21 mouse cellular contexts compared by ENCODE assay signal in genomic region chr4:53122310-53122709, GRCm38 (mm10). TPM values are rescaled to one million over a fixed set of nuclear protein-coding genes. Genes with fewer than 3 reads are reported as not detected.
DNase-seq lines count a peak whose midpoint lies in the region; ATAC-seq and TF ChIP-seq lines count a peak whose summit lies in the region.
"Had no signal": no experiment of that assay in that cellular context is flagged by ENCODE, and none has a peak within 500 bp of the region (broad histone marks: within the 10 kb centered on the region; RNA-seq: fewer than 3 reads in every experiment).

No protein-coding gene starts in this region.

- H3K9me3 ChIP-seq in liver, embryonic 11.5 days (ENCODE audit: control insufficient read depth, low read length) = no peaks in the 10 kb centered on the region
- H3K9me3 ChIP-seq in midbrain, embryonic 10.5 days (replicated peaks) = peaks cover 6% of the 10 kb centered on the region; the same call in 1 of the 2 replicates
- no peaks in the 10 kb centered on the region for H3K9me3 ChIP-seq in midbrain, postnatal 0 days (ENCODE audit: low read length)
- H3K9me3 ChIP-seq: embryonic facial prominence, embryonic 12.5 days; neural tube, embryonic 15.5 days; stomach, embryonic 15.5 days had no signal

- H3K4me1 ChIP-seq in liver, adult 2 months (ENCODE audit: control insufficient read depth, insufficient read depth, low read length) = peaks cover 64% of the 10 kb centered on the region
- H3K4me1 ChIP-seq in liver, embryonic 11.5 days (replicated peaks; ENCODE audit: control insufficient read depth, insufficient read depth, low read length) = peaks cover 14% of the 10 kb centered on the region
- H3K4me1 ChIP-seq in midbrain, embryonic 10.5 days = 0 out of 2 replicates have a peak, but pooled peaks cover 6% of the 10 kb centered on the region
- no peaks in the 10 kb centered on the region for H3K4me1 ChIP-seq in midbrain, postnatal 0 days (ENCODE audit: insufficient read depth, low read length)
- H3K4me1 ChIP-seq: embryonic facial prominence, embryonic 12.5 days; hindbrain, embryonic 10.5 days; stomach, embryonic 15.5 days had no signal

- no peak overlapping the region for H3K4me3 ChIP-seq in liver, adult 2 months (ENCODE audit: insufficient read depth, low read depth, low read length)
- no peak overlapping the region for H3K4me3 ChIP-seq in liver, embryonic 11.5 days (ENCODE audit: low read depth, low read length)
- H3K4me3 ChIP-seq in midbrain, embryonic 10.5 days = no peak overlapping the region
- H3K4me3 ChIP-seq in midbrain, postnatal 0 days (ENCODE audit: low read depth, low read length) = no peak overlapping the region
- H3K4me3 ChIP-seq: embryonic facial prominence, embryonic 12.5 days; erythroblast, embryonic 14.5 days; hindbrain, embryonic 10.5 days; neural tube, embryonic 15.5 days; stomach, embryonic 15.5 days had no signal

- peaks cover 7% of the 10 kb centered on the region; the same call in 1 of the 2 replicates for H3K79me2 ChIP-seq in liver, adult 2 months (ENCODE audit: control insufficient read depth, insufficient read depth, low read length)

- TF ChIP-seq CTCF in liver, adult 2 months (IDR thresholded peaks at IDR 0.05; ENCODE audit: low read depth, low read length) = no peak
- TF ChIP-seq CTCF in midbrain, postnatal 0 days (IDR thresholded peaks at IDR 0.05) = no peak

- H3K36me3 ChIP-seq in liver, adult 2 months (ENCODE audit: control insufficient read depth, insufficient read depth, low read length) = peaks cover 35% of the 10 kb centered on the region
- H3K36me3 ChIP-seq in liver, embryonic 11.5 days (ENCODE audit: control insufficient read depth, insufficient read depth, low read length) = peaks cover 5% of the 10 kb centered on the region; the same call in 1 of the 2 replicates
- peaks cover 10% of the 10 kb centered on the region for H3K36me3 ChIP-seq in midbrain, embryonic 10.5 days
- H3K36me3 ChIP-seq in midbrain, postnatal 0 days (ENCODE audit: insufficient read depth, low read length) = no peaks in the 10 kb centered on the region

- no peaks in the 10 kb centered on the region for H3K27me3 ChIP-seq in liver, adult 2 months (ENCODE audit: control insufficient read depth, insufficient read depth, low read length)
- no peaks in the 10 kb centered on the region for H3K27me3 ChIP-seq in liver, embryonic 11.5 days (replicated peaks; ENCODE audit: control insufficient read depth, insufficient read depth, low read length)
- H3K27me3 ChIP-seq in midbrain, embryonic 10.5 days (ENCODE audit: low read depth, poor library complexity, severe bottlenecking) = no peaks in the 10 kb centered on the region
- no peaks in the 10 kb centered on the region for H3K27me3 ChIP-seq in midbrain, postnatal 0 days (ENCODE audit: insufficient read depth, low read length)
- H3K27me3 ChIP-seq: embryonic facial prominence, embryonic 12.5 days; neural tube, embryonic 15.5 days; stomach, embryonic 15.5 days had no signal

- DNase-seq in adrenal gland, postnatal 10 days = peak; percentile 56
- DNase-seq in adrenal gland, adult 18-20 months (ENCODE audit: low spot score in 2 of 2) = no peak
- DNase-seq in liver, adult 2 months (ENCODE audit: extremely low read depth, low read depth, low spot score) = peak; percentile 69
- no peak for DNase-seq in liver, embryonic 11.5 days (ENCODE audit: low spot score)
- no peak for DNase-seq in midbrain, embryonic 10.5 days (ENCODE audit: low spot score)
- DNase-seq in midbrain, postnatal 0 days (ENCODE audit: low spot score) = no peak
- DNase-seq in thymus, postnatal 25 days = no peak
- no peak for DNase-seq in spleen, adult 18-20 months
- DNase-seq: cerebellum, adult 11 months; right cerebral cortex, adult 18-20 months; right cerebral cortex, postnatal 4 days had no signal

- no peak for TF ChIP-seq POLR2A in liver, adult 2 months (IDR thresholded peaks at IDR 0.05; ENCODE audit: extremely low read depth, insufficient read depth, low read length)

- WGBS in liver, adult 2 months = 43% methylated on average over 3 of the region's 3 CpGs
- WGBS in liver, embryonic 11.5 days = 78% methylated on average over 3 of the region's 3 CpGs
- WGBS in midbrain, embryonic 10.5 days = 82% methylated on average over 3 of the region's 3 CpGs
- WGBS in midbrain, postnatal 0 days = 84% methylated on average over 3 of the region's 3 CpGs

- peak overlapping the region; percentile 33; the same call in 1 of the 2 replicates for H3K9ac ChIP-seq in liver, adult 2 months (ENCODE audit: low read depth, low read length)
- no peak overlapping the region for H3K9ac ChIP-seq in liver, embryonic 11.5 days (ENCODE audit: low read depth, low read length)
- H3K9ac ChIP-seq in midbrain, postnatal 0 days (replicated peaks; ENCODE audit: low read length, poor library complexity, severe bottlenecking) = no peak overlapping the region
- H3K9ac ChIP-seq: embryonic facial prominence, embryonic 12.5 days; neural tube, embryonic 15.5 days; stomach, embryonic 15.5 days had no signal

- ATAC-seq in liver, embryonic 11.5 days (replicated peaks; ENCODE audit: low FRiP score) = no peak
- no peak for ATAC-seq in midbrain, postnatal 0 days (ENCODE audit: low FRiP score)
- ATAC-seq: forebrain, embryonic 14.5 days; hindbrain, embryonic 16.5 days; intestine, embryonic 16.5 days had no signal

- no peak overlapping the region for H3K4me2 ChIP-seq in liver, embryonic 11.5 days
- H3K4me2 ChIP-seq in midbrain, postnatal 0 days (ENCODE audit: low read depth, low read length, poor library complexity, severe bottlenecking) = no peak overlapping the region
- H3K4me2 ChIP-seq: embryonic facial prominence, embryonic 12.5 days; heart, embryonic 11.5 days; midbrain, embryonic 11.5 days; neural tube, embryonic 15.5 days; stomach, embryonic 15.5 days had no signal

- H3K27ac ChIP-seq in liver, adult 2 months (replicated peaks; ENCODE audit: insufficient read depth, low read depth, low read length) = peak overlapping the region; percentile 71
- no peak overlapping the region for H3K27ac ChIP-seq in liver, embryonic 11.5 days (ENCODE audit: low read depth, low read length)
- H3K27ac ChIP-seq in midbrain, embryonic 10.5 days (replicated peaks) = peak overlapping the region; percentile 42; the same call in 1 of the 2 replicates
- H3K27ac ChIP-seq in midbrain, postnatal 0 days (ENCODE audit: low read depth, low read length) = no peak overlapping the region
- H3K27ac ChIP-seq: embryonic facial prominence, embryonic 12.5 days; hindbrain, embryonic 10.5 days; neural tube, embryonic 15.5 days; stomach, embryonic 15.5 days had no signal

RNA-seq across cellular contexts. Expression of gene Abca1, which starts 37.4 kb away (rescaled TPM):
- total RNA-seq in adrenal gland, postnatal 10 days (2021) = 100 to 1,000 TPM; 103 TPM
- total RNA-seq in adrenal gland, adult 18-20 months (2021) = 100 to 1,000 TPM in 1 of 2 experiments, 10 to 100 TPM in 1; 71.5 to 274 TPM
- total RNA-seq in liver, adult 2 months (2014; rRNA removed) = 65.4 and 89.1 TPM in 2 replicates
- polyA plus RNA-seq in liver, adult 2 months (2012; rRNA removed) = 17.1 and 21.0 TPM in 2 replicates
- 16.3 and 17.5 TPM in 2 replicates for polyA plus RNA-seq in liver, embryonic 11.5 days (2014; fragmentation: Nextera tagmentation; extraction: Ambion mirVana)
- polyA plus RNA-seq in midbrain, embryonic 10.5 days (2016; fragmentation: Nextera tagmentation; extraction: Ambion mirVana) = 2.0 and 3.1 TPM in 2 replicates
- total RNA-seq in midbrain, postnatal 0 days (2014; rRNA removed) = 49.2 and 63.5 TPM in 2 replicates
- 8.0 and 8.6 TPM in 2 replicates for polyA plus RNA-seq in midbrain, postnatal 0 days (2015; fragmentation: Nextera tagmentation; extraction: Ambion mirVana)

Comparison
In these comparisons a context has a peak if more than half of its experiments do, and no peak if none do; other contexts are left out.
1. DNase-seq: peak in adrenal gland, postnatal 10 days (single experiment) and liver, adult 2 months (single experiment); none in adrenal gland, adult 18-20 months (0 of 2), liver, embryonic 11.5 days (single experiment), midbrain, embryonic 10.5 days (single experiment), midbrain, postnatal 0 days (single experiment), thymus, postnatal 25 days (single experiment) and spleen, adult 18-20 months (0 of 2).
2. H3K27ac ChIP-seq: peak in liver, adult 2 months (single experiment) and midbrain, embryonic 10.5 days (single experiment); none in liver, embryonic 11.5 days (single experiment) and midbrain, postnatal 0 days (single experiment).